Mouse (Mus musculus): ENCODE results near the gene Esrrg. TPM values are rescaled to one million over a fixed set of nuclear protein-coding genes. Genes with fewer than 3 reads are reported as not detected.

Esrrg gene
- polyA plus RNA-seq, 1 experiment from 2014 or later: 2.2 TPM

GRCm38 (mm10) chr1:188017956-188018862 lies 409.6 kb downstream of the Esrrg start:
- WGBS: 57% methylated on average over 14 of the region's 14 CpGs
- Histone ChIP-seq H3K36me3 (replicated peaks; ENCODE audit: control insufficient read depth, insufficient read depth, low read depth, low read length) (no peaks in the 10 kb centered on the region), H3K4me1 (ENCODE audit: control insufficient read depth, insufficient read depth, low read length) (no peaks in the 10 kb centered on the region), H3K4me3 (ENCODE audit: low read depth, low read length) (no peak overlapping the region), H3K4me2 (ENCODE audit: low read depth, low read length) (no peak overlapping the region), H3K9ac (replicated peaks; ENCODE audit: low read length) (no peak overlapping the region), H3K9me3 (replicated peaks; ENCODE audit: control insufficient read depth, low read length) (no peaks in the 10 kb centered on the region), H3K27me3 (ENCODE audit: control insufficient read depth, insufficient read depth, low read length) (no peaks in the 10 kb centered on the region), H3K27ac (replicated peaks; ENCODE audit: low read depth, low read length) (no peak overlapping the region)
- ATAC-seq (replicated peaks; ENCODE audit: insufficient number of reproducible peaks, low FRiP score, low TSS enrichment, low read depth) (no peak), DNase-seq (ENCODE audit: low spot score) (no peak)

DNA sequence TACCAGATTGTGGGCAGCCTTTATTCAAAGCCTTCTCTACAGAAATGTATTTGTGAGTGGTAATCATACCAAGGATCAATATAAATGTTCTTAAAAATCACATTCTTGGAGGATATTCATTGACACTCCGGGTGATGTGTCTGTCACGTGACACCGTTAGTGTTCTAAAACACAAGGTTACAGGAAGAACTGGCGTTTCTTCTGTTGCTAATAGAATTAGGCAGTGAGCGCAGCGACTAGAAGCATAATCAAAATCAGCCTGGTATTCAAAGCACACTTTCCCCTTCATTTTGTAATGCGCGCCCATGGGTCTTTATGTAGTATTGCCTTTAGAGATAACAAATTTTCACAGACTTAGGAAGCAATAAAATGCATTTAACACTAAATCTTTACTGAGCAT lies 420.6 kb downstream of the Esrrg start:
- Histone ChIP-seq H3K4me3 (ENCODE audit: low read depth, low read length) (no peak overlapping the region), H3K9ac (replicated peaks; ENCODE audit: low read length) (no peak overlapping the region), H3K4me2 (ENCODE audit: low read depth, low read length) (no peak overlapping the region), H3K9me3 (replicated peaks; ENCODE audit: control insufficient read depth, low read length) (no peaks in the 10 kb centered on the region), H3K4me1 (ENCODE audit: control insufficient read depth, insufficient read depth, low read length) (no peaks in the 10 kb centered on the region), H3K36me3 (replicated peaks; ENCODE audit: control insufficient read depth, insufficient read depth, low read depth, low read length) (no peaks in the 10 kb centered on the region), H3K27ac (replicated peaks; ENCODE audit: low read depth, low read length) (no peak overlapping the region), H3K27me3 (ENCODE audit: control insufficient read depth, insufficient read depth, low read length) (no peaks in the 10 kb centered on the region)
- 59% methylated on average over 8 of the region's 8 CpGs for WGBS
- no peak for DNase-seq (ENCODE audit: low spot score)
- no peak for ATAC-seq (replicated peaks; ENCODE audit: insufficient number of reproducible peaks, low FRiP score, low TSS enrichment, low read depth)

DNA sequence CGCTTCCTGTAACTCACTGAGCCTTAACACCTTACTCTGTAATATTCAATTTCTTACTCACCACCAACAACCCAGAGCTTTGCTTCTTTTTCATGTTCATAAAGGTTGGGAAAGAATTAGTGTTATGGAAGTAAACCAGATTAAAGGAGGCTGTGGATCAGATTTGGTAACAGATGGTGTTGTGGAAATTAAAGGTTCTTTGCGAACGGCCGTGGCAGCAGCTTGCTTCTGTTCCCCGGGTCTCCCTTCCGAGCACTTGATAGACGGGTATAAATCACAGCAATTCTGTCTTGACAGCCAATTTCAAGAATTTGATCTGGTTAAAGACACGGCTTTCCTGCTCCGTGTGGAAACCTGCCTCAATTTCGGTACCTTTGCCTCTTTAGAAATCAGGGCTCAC lies 421.5 kb downstream of the Esrrg start:
- 48% methylated on average over 10 of the region's 10 CpGs for WGBS
- Histone ChIP-seq H3K27me3 (ENCODE audit: control insufficient read depth, insufficient read depth, low read length) (no peaks in the 10 kb centered on the region), H3K27ac (replicated peaks; ENCODE audit: low read depth, low read length) (no peak overlapping the region), H3K4me3 (ENCODE audit: low read depth, low read length) (no peak overlapping the region), H3K9me3 (replicated peaks; ENCODE audit: control insufficient read depth, low read length) (no peaks in the 10 kb centered on the region), H3K36me3 (replicated peaks; ENCODE audit: control insufficient read depth, insufficient read depth, low read depth, low read length) (no peaks in the 10 kb centered on the region), H3K9ac (replicated peaks; ENCODE audit: low read length) (no peak overlapping the region), H3K4me2 (ENCODE audit: low read depth, low read length) (no peak overlapping the region), H3K4me1 (ENCODE audit: control insufficient read depth, insufficient read depth, low read length) (no peaks in the 10 kb centered on the region)
- no peak for DNase-seq (ENCODE audit: low spot score)
- ATAC-seq (replicated peaks; ENCODE audit: insufficient number of reproducible peaks, low FRiP score, low TSS enrichment, low read depth): no peak

GRCm38 (mm10) chr1:188031276-188031675 lies 422.7 kb downstream of the Esrrg start:
- ATAC-seq (replicated peaks; ENCODE audit: insufficient number of reproducible peaks, low FRiP score, low TSS enrichment, low read depth): no peak
- H3K4me2 ChIP-seq (ENCODE audit: low read depth, low read length): no peak overlapping the region
- H3K4me1 ChIP-seq (ENCODE audit: control insufficient read depth, insufficient read depth, low read length): no peaks in the 10 kb centered on the region
- H3K9me3 ChIP-seq (replicated peaks; ENCODE audit: control insufficient read depth, low read length): no peaks in the 10 kb centered on the region
- no peaks in the 10 kb centered on the region for H3K27me3 ChIP-seq (ENCODE audit: control insufficient read depth, insufficient read depth, low read length)
- no peak overlapping the region for H3K27ac ChIP-seq (replicated peaks; ENCODE audit: low read depth, low read length)
- no peak overlapping the region for H3K9ac ChIP-seq (replicated peaks; ENCODE audit: low read length)
- H3K36me3 ChIP-seq (replicated peaks; ENCODE audit: control insufficient read depth, insufficient read depth, low read depth, low read length): no peaks in the 10 kb centered on the region
- 41% methylated on average over 4 of the region's 4 CpGs for WGBS
- H3K4me3 ChIP-seq (ENCODE audit: low read depth, low read length): no peak overlapping the region
- no peak for DNase-seq (ENCODE audit: low spot score)

GRCm38 (mm10) chr1:188035957-188036356 lies 427.4 kb downstream of the Esrrg start:
- H3K27ac ChIP-seq (replicated peaks; ENCODE audit: low read depth, low read length): no peak overlapping the region
- no peak overlapping the region for H3K9ac ChIP-seq (replicated peaks; ENCODE audit: low read length)
- WGBS: 64% methylated on average over 8 of the region's 8 CpGs
- H3K36me3 ChIP-seq (replicated peaks; ENCODE audit: control insufficient read depth, insufficient read depth, low read depth, low read length): no peaks in the 10 kb centered on the region
- H3K27me3 ChIP-seq (ENCODE audit: control insufficient read depth, insufficient read depth, low read length): no peaks in the 10 kb centered on the region
- no peak overlapping the region for H3K4me2 ChIP-seq (ENCODE audit: low read depth, low read length)
- no peaks in the 10 kb centered on the region for H3K4me1 ChIP-seq (ENCODE audit: control insufficient read depth, insufficient read depth, low read length)
- no peaks in the 10 kb centered on the region for H3K9me3 ChIP-seq (replicated peaks; ENCODE audit: control insufficient read depth, low read length)
- no peak for ATAC-seq (replicated peaks; ENCODE audit: insufficient number of reproducible peaks, low FRiP score, low TSS enrichment, low read depth)
- H3K4me3 ChIP-seq (ENCODE audit: low read depth, low read length): no peak overlapping the region
- DNase-seq (ENCODE audit: low spot score): peak; percentile 7

GRCm38 (mm10) chr1:188046691-188047121 lies 438.1 kb downstream of the Esrrg start:
- Histone ChIP-seq H3K27ac (replicated peaks; ENCODE audit: low read depth, low read length) (no peak overlapping the region), H3K4me2 (ENCODE audit: low read depth, low read length) (no peak overlapping the region), H3K9ac (replicated peaks; ENCODE audit: low read length) (no peak overlapping the region), H3K4me3 (ENCODE audit: low read depth, low read length) (no peak overlapping the region), H3K4me1 (ENCODE audit: control insufficient read depth, insufficient read depth, low read length) (no peaks in the 10 kb centered on the region), H3K36me3 (replicated peaks; ENCODE audit: control insufficient read depth, insufficient read depth, low read depth, low read length) (no peaks in the 10 kb centered on the region), H3K9me3 (replicated peaks; ENCODE audit: control insufficient read depth, low read length) (no peaks in the 10 kb centered on the region), H3K27me3 (ENCODE audit: control insufficient read depth, insufficient read depth, low read length) (no peaks in the 10 kb centered on the region)
- ATAC-seq (replicated peaks; ENCODE audit: insufficient number of reproducible peaks, low FRiP score, low TSS enrichment, low read depth): no peak
- 82% methylated on average over 6 of the region's 6 CpGs for WGBS
- no peak for DNase-seq (ENCODE audit: low spot score)

DNA sequence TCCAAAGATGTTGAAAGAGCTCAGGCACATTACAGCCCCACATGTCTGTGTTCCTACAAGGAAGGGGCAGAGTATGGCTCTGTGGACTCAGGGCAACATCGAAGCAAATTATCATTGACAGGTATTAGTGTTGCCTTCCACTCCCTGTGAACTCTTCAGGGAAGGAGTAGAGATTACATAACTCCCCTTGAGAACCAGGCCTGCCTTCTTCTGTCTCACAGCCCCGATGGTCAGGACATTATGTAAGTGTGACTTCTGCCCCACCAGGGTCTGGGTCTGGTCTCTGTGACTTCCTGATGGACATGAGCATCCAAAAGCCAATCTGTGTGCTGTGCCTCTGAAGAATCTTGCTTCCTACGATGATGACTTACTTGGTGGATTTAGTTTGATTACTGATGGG lies 438.6 kb downstream of the Esrrg start:
- no peaks in the 10 kb centered on the region for H3K27me3 ChIP-seq (ENCODE audit: control insufficient read depth, insufficient read depth, low read length)
- DNase-seq (ENCODE audit: low spot score) (no peak), ATAC-seq (replicated peaks; ENCODE audit: insufficient number of reproducible peaks, low FRiP score, low TSS enrichment, low read depth) (no peak)
- H3K27ac ChIP-seq (replicated peaks; ENCODE audit: low read depth, low read length): no peak overlapping the region
- H3K36me3 ChIP-seq (replicated peaks; ENCODE audit: control insufficient read depth, insufficient read depth, low read depth, low read length): no peaks in the 10 kb centered on the region
- no peak overlapping the region for H3K4me2 ChIP-seq (ENCODE audit: low read depth, low read length)
- H3K4me3 ChIP-seq (ENCODE audit: low read depth, low read length): no peak overlapping the region
- no peaks in the 10 kb centered on the region for H3K4me1 ChIP-seq (ENCODE audit: control insufficient read depth, insufficient read depth, low read length)
- H3K9me3 ChIP-seq (replicated peaks; ENCODE audit: control insufficient read depth, low read length): no peaks in the 10 kb centered on the region
- 77% methylated on average over 3 of the region's 3 CpGs for WGBS
- no peak overlapping the region for H3K9ac ChIP-seq (replicated peaks; ENCODE audit: low read length)

DNA sequence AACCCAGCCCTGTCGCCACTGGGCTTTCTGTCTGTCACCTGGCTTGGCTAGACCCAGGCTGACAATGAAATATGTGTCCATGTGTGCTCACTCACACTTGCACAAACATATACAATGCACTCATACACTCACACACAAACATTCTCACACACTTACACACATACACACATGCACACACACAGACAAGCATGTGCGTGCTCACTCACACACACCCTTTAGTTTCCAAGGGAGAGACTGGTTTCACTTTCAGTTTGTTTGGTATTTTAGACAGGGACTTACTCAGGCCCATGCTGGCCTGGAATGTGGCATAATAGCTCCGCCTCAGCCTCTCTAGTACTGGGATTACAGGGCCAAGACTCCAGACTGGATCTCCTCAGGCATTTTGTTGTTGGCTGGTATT lies 447.3 kb downstream of the Esrrg start:
- no peak overlapping the region for H3K27ac ChIP-seq (replicated peaks; ENCODE audit: low read depth, low read length)
- WGBS: 67% methylated on average over 3 of the region's 3 CpGs
- ATAC-seq (replicated peaks; ENCODE audit: insufficient number of reproducible peaks, low FRiP score, low TSS enrichment, low read depth): no peak
- H3K9me3 ChIP-seq (replicated peaks; ENCODE audit: control insufficient read depth, low read length): no peaks in the 10 kb centered on the region
- H3K4me2 ChIP-seq (ENCODE audit: low read depth, low read length): no peak overlapping the region
- H3K4me1 ChIP-seq (ENCODE audit: control insufficient read depth, insufficient read depth, low read length): no peaks in the 10 kb centered on the region
- H3K9ac ChIP-seq (replicated peaks; ENCODE audit: low read length): no peak overlapping the region
- no peak overlapping the region for H3K4me3 ChIP-seq (ENCODE audit: low read depth, low read length)
- H3K36me3 ChIP-seq (replicated peaks; ENCODE audit: control insufficient read depth, insufficient read depth, low read depth, low read length): no peaks in the 10 kb centered on the region
- peak; percentile 32 for DNase-seq (ENCODE audit: low spot score)
- H3K27me3 ChIP-seq (ENCODE audit: control insufficient read depth, insufficient read depth, low read length): no peaks in the 10 kb centered on the region
